Mouse (Mus musculus) spleen, adult 2 months (tissue): ENCODE data around the gene Gabarap.

Source experiments
- CTCF ChIP-seq: fragments of 200-500 bp; IDR thresholded peaks from 2 replicates; pipeline ENCODE4 v1.5.1; 2011; ENCODE audit warnings: mild to moderate bottlenecking, inconsistent platforms; ENCODE audit not compliant: insufficient read depth, insufficient read length, insufficient replicate concordance; ENCODE audit errors: extremely low read depth
- POLR2A ChIP-seq: fragments of 200-500 bp; IDR thresholded peaks from 2 replicates; pipeline ENCODE4 v1.6.1; 2011; ENCODE audit warnings: low read depth, low read length, inconsistent platforms

DNA sequence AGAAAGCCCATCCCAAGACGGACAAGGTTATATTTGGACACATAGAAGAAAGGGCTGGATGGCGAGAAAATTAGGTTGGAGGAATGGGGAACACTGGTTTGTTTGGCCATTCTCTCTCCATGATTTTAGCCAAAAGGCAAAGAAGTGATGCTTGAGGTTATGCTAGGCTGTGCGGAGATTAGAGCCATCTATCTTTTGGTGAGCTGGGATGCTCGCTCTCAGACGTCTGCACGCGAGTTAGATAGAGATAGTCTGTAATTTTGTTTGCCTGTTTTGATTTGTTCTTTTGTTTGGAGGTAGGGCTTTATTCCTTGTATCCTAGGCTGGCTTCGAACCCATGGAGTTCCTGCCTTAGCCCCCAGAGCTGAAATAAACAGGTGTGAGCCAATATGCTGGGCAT lies 10.2 kb downstream of the Gabarap start:
- no peak for TF ChIP-seq POLR2A
- no peak for TF ChIP-seq CTCF
